Mouse (Mus musculus): ENCODE measurements at regions not wholly inside any gene's neighbourhood (a gene's known extent, or its start where the extent isn't known, plus 50 kb on each side); places are given as distances from the start of the nearest gene placed in this dataset.

- H3K9ac ChIP-seq (ENCODE audit: low read depth, low read length), result no peak overlapping the region
- H3K36me3 ChIP-seq (ENCODE audit: control insufficient read depth, insufficient read depth, low read length), result no peaks in the 10 kb centered on the region
- no peak for ATAC-seq
- no peaks in the 10 kb centered on the region for H3K27me3 ChIP-seq (ENCODE audit: control insufficient read depth, insufficient read depth, low read depth, low read length)
- no peaks in the 10 kb centered on the region for H3K9me3 ChIP-seq (replicated peaks; ENCODE audit: control insufficient read depth, low read length, poor library complexity, severe bottlenecking)
- WGBS, result 55% methylated on average over 12 of the region's 12 CpGs
- H3K4me2 ChIP-seq (ENCODE audit: low read length), result no peak overlapping the region
- H3K4me3 ChIP-seq (ENCODE audit: low read depth, low read length), result no peak overlapping the region
- H3K4me1 ChIP-seq (ENCODE audit: control insufficient read depth, insufficient read depth, low read length), result peaks cover 2% of the 10 kb centered on the region; the same call in 1 of the 2 replicates
- no peak overlapping the region for H3K27ac ChIP-seq (ENCODE audit: low read length)
Observed at GRCm38 (mm10) chr11:93808431-93808830, 77.1 kb downstream of the Utp18 start.

GRCm38 (mm10) chr11:93807205-93807604, 78.4 kb downstream of the Utp18 start:
- no peak for ATAC-seq
- H3K9me3 ChIP-seq (replicated peaks; ENCODE audit: control insufficient read depth, low read length, poor library complexity, severe bottlenecking), result no peaks in the 10 kb centered on the region
- no peak overlapping the region for H3K27ac ChIP-seq (ENCODE audit: low read length)
- H3K4me2 ChIP-seq (ENCODE audit: low read length), result no peak overlapping the region
- H3K36me3 ChIP-seq (ENCODE audit: control insufficient read depth, insufficient read depth, low read length), result no peaks in the 10 kb centered on the region
- H3K4me1 ChIP-seq (ENCODE audit: control insufficient read depth, insufficient read depth, low read length), result peaks cover 2% of the 10 kb centered on the region; the same call in 1 of the 2 replicates
- no peak overlapping the region for H3K9ac ChIP-seq (ENCODE audit: low read depth, low read length)
- 92% methylated on average over 2 of the region's 2 CpGs for WGBS
- H3K27me3 ChIP-seq (ENCODE audit: control insufficient read depth, insufficient read depth, low read depth, low read length), result no peaks in the 10 kb centered on the region
- no peak overlapping the region for H3K4me3 ChIP-seq (ENCODE audit: low read depth, low read length)

- Histone ChIP-seq H3K4me2 (ENCODE audit: low read length) (no peak overlapping the region), H3K9me3 (replicated peaks; ENCODE audit: control insufficient read depth, low read length, poor library complexity, severe bottlenecking) (no peaks in the 10 kb centered on the region), H3K4me3 (ENCODE audit: low read depth, low read length) (no peak overlapping the region), H3K36me3 (ENCODE audit: control insufficient read depth, insufficient read depth, low read length) (no peaks in the 10 kb centered on the region), H3K9ac (ENCODE audit: low read depth, low read length) (no peak overlapping the region), H3K4me1 (ENCODE audit: control insufficient read depth, insufficient read depth, low read length) (peaks cover 2% of the 10 kb centered on the region; the same call in 1 of the 2 replicates), H3K27ac (ENCODE audit: low read length) (no peak overlapping the region), H3K27me3 (ENCODE audit: control insufficient read depth, insufficient read depth, low read depth, low read length) (no peaks in the 10 kb centered on the region)
- ATAC-seq, result no peak
- WGBS, result 69% methylated on average over 5 of the region's 5 CpGs
Observed at GRCm38 (mm10) chr11:93771143-93771940, 114.2 kb downstream of the Utp18 start.

GRCm38 (mm10) chr11:93765961-93766360, 119.6 kb downstream of the Utp18 start:
- Histone ChIP-seq H3K27me3 (ENCODE audit: control insufficient read depth, insufficient read depth, low read depth, low read length) (no peaks in the 10 kb centered on the region), H3K9ac (ENCODE audit: low read depth, low read length) (no peak overlapping the region), H3K4me1 (ENCODE audit: control insufficient read depth, insufficient read depth, low read length) (peaks cover 4% of the 10 kb centered on the region; the same call in 1 of the 2 replicates), H3K4me2 (ENCODE audit: low read length) (no peak overlapping the region), H3K9me3 (replicated peaks; ENCODE audit: control insufficient read depth, low read length, poor library complexity, severe bottlenecking) (no peaks in the 10 kb centered on the region), H3K36me3 (ENCODE audit: control insufficient read depth, insufficient read depth, low read length) (no peaks in the 10 kb centered on the region), H3K4me3 (ENCODE audit: low read depth, low read length) (no peak overlapping the region), H3K27ac (ENCODE audit: low read length) (no peak overlapping the region)
- WGBS, result 96% methylated on average over 4 of the region's 4 CpGs
- no peak for ATAC-seq

- WGBS, result 22% methylated on average over 18 of the region's 18 CpGs
- no peak overlapping the region; the same call in 1 of the 2 replicates for H3K27ac ChIP-seq (ENCODE audit: low read length)
Observed at GRCm38 (mm10) chr11:93762832-93763530, 122.6 kb downstream of the Utp18 start.

GRCm38 (mm10) chr11:93757825-93758224, 127.7 kb downstream of the Utp18 start:
- H3K36me3 ChIP-seq (ENCODE audit: control insufficient read depth, insufficient read depth, low read length), result no peaks in the 10 kb centered on the region
- no peak for ATAC-seq
- WGBS, result 93% methylated on average over 7 of the region's 7 CpGs
- no peak overlapping the region for H3K4me3 ChIP-seq (ENCODE audit: low read depth, low read length)
- H3K9ac ChIP-seq (ENCODE audit: low read depth, low read length), result no peak overlapping the region
- H3K27ac ChIP-seq (ENCODE audit: low read length), result no peak overlapping the region
- no peaks in the 10 kb centered on the region for H3K4me1 ChIP-seq (ENCODE audit: control insufficient read depth, insufficient read depth, low read length)
- no peaks in the 10 kb centered on the region for H3K9me3 ChIP-seq (replicated peaks; ENCODE audit: control insufficient read depth, low read length, poor library complexity, severe bottlenecking)
- no peak overlapping the region for H3K4me2 ChIP-seq (ENCODE audit: low read length)
- H3K27me3 ChIP-seq (ENCODE audit: control insufficient read depth, insufficient read depth, low read depth, low read length), result no peaks in the 10 kb centered on the region

More at GRCm38 (mm10) chr11:93762832-93763530, 122.6 kb downstream of the Utp18 start:
- Histone ChIP-seq H3K9me3 (replicated peaks; ENCODE audit: control insufficient read depth, low read length, poor library complexity, severe bottlenecking) (no peaks in the 10 kb centered on the region), H3K4me3 (ENCODE audit: low read depth, low read length) (peak overlapping the region; percentile 26; the same call in 1 of the 2 replicates), H3K4me2 (ENCODE audit: low read length) (peak overlapping the region; percentile 54), H3K4me1 (ENCODE audit: control insufficient read depth, insufficient read depth, low read length) (peaks cover 4% of the 10 kb centered on the region; the same call in 1 of the 2 replicates), H3K36me3 (ENCODE audit: control insufficient read depth, insufficient read depth, low read length) (no peaks in the 10 kb centered on the region), H3K27me3 (ENCODE audit: control insufficient read depth, insufficient read depth, low read depth, low read length) (no peaks in the 10 kb centered on the region), H3K9ac (ENCODE audit: low read depth, low read length) (peak overlapping the region; percentile 47; the same call in 1 of the 2 replicates)
- ATAC-seq, result peak; percentile 73

- H3K4me3 ChIP-seq (ENCODE audit: low read depth, low read length), result no peak overlapping the region
- H3K27ac ChIP-seq (ENCODE audit: low read length), result no peak overlapping the region
- H3K9ac ChIP-seq (ENCODE audit: low read depth, low read length), result no peak overlapping the region
- no peak overlapping the region for H3K4me2 ChIP-seq (ENCODE audit: low read length)
- no peaks in the 10 kb centered on the region for H3K36me3 ChIP-seq (ENCODE audit: control insufficient read depth, insufficient read depth, low read length)
- H3K4me1 ChIP-seq (ENCODE audit: control insufficient read depth, insufficient read depth, low read length), result no peaks in the 10 kb centered on the region
- 92% methylated on average over 10 of the region's 10 CpGs for WGBS
- no peaks in the 10 kb centered on the region for H3K27me3 ChIP-seq (ENCODE audit: control insufficient read depth, insufficient read depth, low read depth, low read length)
- no peak for ATAC-seq
- no peaks in the 10 kb centered on the region for H3K9me3 ChIP-seq (replicated peaks; ENCODE audit: control insufficient read depth, low read length, poor library complexity, severe bottlenecking)
Observed at GRCm38 (mm10) chr11:93736618-93737017, 148.9 kb downstream of the Utp18 start.

GRCm38 (mm10) chr11:93733568-93734185, 151.9 kb downstream of the Utp18 start:
- Histone ChIP-seq H3K27me3 (ENCODE audit: control insufficient read depth, insufficient read depth, low read depth, low read length) (no peaks in the 10 kb centered on the region), H3K9ac (ENCODE audit: low read depth, low read length) (no peak overlapping the region), H3K4me2 (ENCODE audit: low read length) (no peak overlapping the region), H3K27ac (ENCODE audit: low read length) (no peak overlapping the region), H3K36me3 (ENCODE audit: control insufficient read depth, insufficient read depth, low read length) (no peaks in the 10 kb centered on the region), H3K9me3 (replicated peaks; ENCODE audit: control insufficient read depth, low read length, poor library complexity, severe bottlenecking) (no peaks in the 10 kb centered on the region), H3K4me3 (ENCODE audit: low read depth, low read length) (no peak overlapping the region), H3K4me1 (ENCODE audit: control insufficient read depth, insufficient read depth, low read length) (no peaks in the 10 kb centered on the region)
- ATAC-seq, result no peak
- WGBS, result 62% methylated on average over 11 of the region's 11 CpGs
